Mouse (Mus musculus) T-helper 1 cell (primary cell): ENCODE results near the gene Rell1.
"Not testable (repeated sequence)": the region's sequence is repeated elsewhere in the genome, so short reads cannot be mapped to it uniquely, and the experiment has no call there.

Experiments
- in situ Hi-C: fragments of 300-600 bp; cut with MboI, MseI; formaldehyde crosslinking; loops from one replicate; pipeline ENCODE4 v1.15.1; 2025; ENCODE audit warnings: high pct_unique_total_duplicates

Gene Rell1

GRCm38 (mm10) chr5:63897820-63898110, 70.9 kb downstream of the Rell1 start:
- in situ Hi-C loops: no loop called here

GRCm38 (mm10) chr5:63897001-63897819, 71.5 kb downstream of the Rell1 start:
- in situ Hi-C loops: not testable (repeated sequence)

GRCm38 (mm10) chr5:63891912-63892311, 76.8 kb downstream of the Rell1 start:
- in situ Hi-C loops: no loop called here

DNA sequence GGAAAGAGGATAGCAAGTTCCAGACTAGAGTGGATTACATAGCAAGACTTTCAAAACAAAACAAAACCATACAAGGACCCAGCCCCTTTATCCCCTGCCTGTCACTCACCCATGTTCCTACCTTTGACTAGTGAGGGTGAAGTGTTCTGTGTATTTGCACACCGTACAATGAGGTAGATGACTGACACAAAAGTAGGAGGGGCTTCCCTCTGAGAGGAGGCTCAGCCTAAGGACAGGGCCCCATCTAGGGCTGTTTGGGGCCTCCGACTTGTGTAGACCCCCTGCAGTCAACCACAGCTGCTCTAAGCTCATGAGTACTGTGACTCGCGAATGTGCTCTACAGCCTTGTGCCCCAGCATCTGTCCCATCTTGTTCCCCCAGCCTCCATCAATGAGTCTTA, 77.5 kb downstream of the Rell1 start:
- in situ Hi-C loops: no loop called here

DNA sequence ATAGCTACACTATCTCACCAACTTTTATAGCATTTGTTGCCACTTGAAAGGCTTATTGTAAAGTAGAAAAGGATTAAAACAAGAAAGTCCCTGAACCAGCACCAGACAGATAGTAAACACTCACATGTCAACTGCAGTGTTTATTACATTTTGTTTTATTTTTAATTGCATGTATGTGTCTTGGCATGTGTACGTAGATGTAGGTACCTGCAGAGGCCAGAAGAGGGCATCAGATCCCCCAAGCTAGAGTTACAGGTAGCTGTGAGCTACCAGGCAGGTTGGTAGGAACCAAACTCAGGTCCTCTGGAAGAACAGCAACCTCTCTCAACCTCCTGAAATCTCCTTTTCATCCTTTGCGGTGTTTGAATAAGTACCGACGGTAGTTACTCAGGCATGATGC, 81.6 kb downstream of the Rell1 start:
- in situ Hi-C loops: loop anchor here (5.0 to 10.0 kb wide), 2 partner anchors 75 to 992 kb away; partner anchors contain the start of gene 0610040J01Rik

DNA sequence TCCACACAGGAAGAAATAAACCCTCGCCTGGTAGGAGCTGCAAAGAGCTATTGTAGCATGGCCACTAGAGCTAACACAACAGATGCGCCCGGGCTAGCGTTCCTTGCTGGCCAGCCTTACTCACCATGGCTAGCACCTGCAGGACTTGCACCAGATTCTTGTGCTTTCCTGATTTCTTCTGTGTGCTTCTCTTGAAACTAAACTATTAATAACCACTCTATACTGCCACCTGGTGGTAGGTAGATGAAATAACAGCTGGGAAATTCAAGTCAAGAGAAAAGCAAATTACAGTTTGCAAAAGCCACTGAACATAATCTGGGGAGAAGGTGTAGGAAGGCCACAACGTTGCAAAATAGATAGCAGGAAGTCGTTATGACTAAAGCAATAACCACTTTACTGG, 82.0 kb downstream of the Rell1 start:
- in situ Hi-C loops: loop anchor here (5.0 to 10.0 kb wide), 2 partner anchors 74 to 992 kb away; partner anchors contain the start of gene 0610040J01Rik

GRCm38 (mm10) chr5:63886292-63886691, 82.4 kb downstream of the Rell1 start:
- in situ Hi-C loops: loop anchor here (5.0 to 10.0 kb wide), 2 partner anchors 74 to 991 kb away; partner anchors contain the start of gene 0610040J01Rik

DNA sequence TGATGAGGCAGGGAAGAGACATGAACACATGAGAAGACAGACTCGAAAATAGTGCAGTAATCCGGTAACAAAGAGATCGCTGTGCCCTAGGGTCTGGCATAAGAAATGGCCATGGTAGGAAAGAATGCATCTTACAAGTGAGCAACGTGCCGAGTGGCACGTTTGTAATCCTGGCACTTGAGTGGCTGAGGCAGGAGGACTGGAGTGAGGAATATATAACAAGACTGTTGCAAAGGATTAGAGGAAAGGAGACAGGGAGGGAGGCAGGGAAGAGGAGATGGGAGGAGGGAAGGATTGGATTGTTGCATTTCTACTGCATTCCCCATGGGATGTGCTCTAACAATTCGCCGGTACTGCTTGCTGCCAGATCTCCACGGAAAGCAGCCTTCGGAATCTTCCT, 89.7 kb downstream of the Rell1 start:
- in situ Hi-C loops: no loop called here

DNA sequence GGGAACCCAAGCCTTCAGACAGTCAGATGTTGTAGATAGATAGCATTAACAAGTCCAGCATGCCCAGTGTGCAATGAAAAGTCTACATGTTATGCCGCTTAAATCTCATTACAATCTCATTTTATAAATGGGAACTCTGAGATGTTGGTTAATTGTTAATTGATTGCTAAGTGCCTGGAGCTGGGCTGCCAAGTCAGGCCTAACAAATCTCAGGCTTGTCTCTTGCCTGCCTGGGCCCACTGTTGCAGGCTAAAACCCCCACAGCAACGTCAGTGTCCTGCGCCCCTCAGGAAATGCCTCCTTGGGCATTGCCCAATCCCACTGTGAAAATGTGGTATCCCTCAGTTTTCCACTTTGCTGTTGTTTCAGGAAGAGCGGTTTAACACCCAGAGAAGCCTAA, 92.6 kb downstream of the Rell1 start:
- in situ Hi-C loops: no loop called here

DNA sequence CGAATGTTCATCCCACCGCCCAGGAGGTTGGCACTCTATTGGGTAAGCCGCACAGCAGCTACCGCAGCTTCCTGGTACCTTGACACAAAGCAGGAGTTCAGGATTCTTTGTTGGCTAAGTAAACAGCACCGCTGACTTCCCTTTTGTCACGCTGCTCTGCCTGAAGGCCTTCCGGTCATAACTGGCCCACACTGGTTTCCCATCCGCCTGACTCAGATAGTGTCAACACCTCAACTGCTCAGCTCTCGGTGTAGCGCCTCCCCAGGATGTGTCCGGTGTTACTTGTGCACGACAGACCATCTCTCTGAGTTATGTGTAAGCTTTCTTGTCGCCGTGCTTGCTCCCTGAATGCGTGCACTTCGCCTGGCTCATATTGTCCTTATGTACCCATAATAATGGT, 93.8 kb downstream of the Rell1 start:
- in situ Hi-C loops: no loop called here

- in situ Hi-C loops: no loop called here
Observed at GRCm38 (mm10) chr5:63872176-63872932, 96.3 kb downstream of the Rell1 start.

GRCm38 (mm10) chr5:63867421-63867820, 101.3 kb downstream of the Rell1 start:
- in situ Hi-C loops: no loop called here

DNA sequence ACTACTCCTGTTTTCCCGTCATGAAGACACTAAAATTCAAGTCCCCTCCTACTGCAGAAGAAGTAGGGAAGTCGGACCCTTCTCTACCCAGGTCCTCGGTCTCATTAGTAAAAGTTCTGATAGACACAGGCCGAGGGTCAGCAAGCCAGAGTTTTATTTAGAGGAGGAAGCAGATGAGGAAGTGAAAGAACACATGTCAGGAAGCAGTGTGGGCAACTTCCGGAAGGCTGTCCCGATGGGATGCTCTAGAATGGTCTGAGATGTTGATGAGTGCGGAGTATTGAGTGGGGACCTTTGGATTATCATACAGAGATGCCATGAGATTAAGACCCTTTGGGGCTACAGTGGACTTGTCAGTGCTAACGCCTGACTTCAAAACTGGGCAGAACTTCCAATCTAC, 109.8 kb downstream of the Rell1 start:
- in situ Hi-C loops: no loop called here
